Mouse (Mus musculus) intestine, embryonic 14.5 days (tissue): Measurements from ENCODE around the gene Def6. TPM values are rescaled to one million over a fixed set of nuclear protein-coding genes. Genes with fewer than 3 reads are reported as not detected.

Experiments used
- ATAC-seq: fragments of 200-750 bp; cut with Nextera tagmentation; replicated peaks from 2 replicates; pipeline ENCODE4 v1.8.0; 2017; ENCODE audit warnings: low read depth, moderate number of reproducible peaks, moderate TSS enrichment, moderate library complexity; ENCODE audit not compliant: low FRiP score, low TSS enrichment
- DNase-seq: peaks from one replicate; pipeline ENCODE4 v3.0.0-alpha.2; 2018; ENCODE audit warnings: low spot score
- H3K27ac ChIP-seq: fragments of 300-500 bp; sonication (generic); 2 replicates; pipeline ENCODE4 v1.5.1; 2014; ENCODE audit warnings: low read depth, mild to moderate bottlenecking, control low read depth
- H3K27me3 ChIP-seq: fragments of 300-500 bp; sonication (generic); replicated peaks from 2 replicates; pipeline ENCODE4 v1.6.1; 2014; ENCODE audit warnings: low read length, control low read depth; ENCODE audit not compliant: control insufficient read depth, insufficient read depth
- H3K36me3 ChIP-seq: fragments of 300-500 bp; sonication (generic); 2 replicates; pipeline ENCODE4 v1.6.1; 2014; ENCODE audit warnings: low read length, control low read depth; ENCODE audit not compliant: control insufficient read depth, insufficient read depth
- H3K4me1 ChIP-seq: fragments of 300-500 bp; sonication (generic); replicated peaks from 2 replicates; pipeline ENCODE4 v1.6.1; 2014; ENCODE audit warnings: low read length, control low read depth, mixed read lengths; ENCODE audit not compliant: control insufficient read depth, insufficient read depth
- H3K4me2 ChIP-seq: fragments of 300-500 bp; sonication (generic); 2 replicates; pipeline ENCODE4 v1.6.1; 2014; ENCODE audit warnings: low read length
- H3K4me3 ChIP-seq: fragments of 300-500 bp; sonication (generic); 2 replicates; pipeline ENCODE4 v1.5.1; 2014; ENCODE audit warnings: low read depth, low read length, control low read depth, mixed read lengths
- H3K9ac ChIP-seq: fragments of 300-500 bp; sonication (generic); 2 replicates; pipeline ENCODE4 v1.6.1; 2014; ENCODE audit warnings: mild to moderate bottlenecking, low read length
- H3K9me3 ChIP-seq: fragments of 300-500 bp; sonication (generic); 2 replicates; pipeline ENCODE4 v1.6.1; 2016; ENCODE audit warnings: low read length, control low read depth; ENCODE audit not compliant: control insufficient read depth
- WGBS: fragments of 180-500 bp; shearing (Covaris S2); extraction: QIAGEN DNeasy Blood & Tissue Kit; methylation state at CpG from one replicate; pipeline ENCODE4 v1.1.7; 2014; 5-methylcytosine and 5-hydroxymethylcytosine counted together
- polyA plus RNA-seq: library from polyadenylated mRNA; unstranded; fragments of >200 nt; fragmentation: Nextera tagmentation; extraction: Ambion mirVana; gene quantifications from 2 replicates; pipeline ENCODE4 v1.2.1, GENCODE M21; 2014

Gene Def6
- polyA plus RNA-seq, 1 experiment from 2014 or later = 1.9 TPM

- no peak overlapping the region for H3K4me2 ChIP-seq
- 66% methylated on average over 7 of the region's 7 CpGs for WGBS
- H3K9ac ChIP-seq = no peak overlapping the region
- DNase-seq (no peak), ATAC-seq (no peak)
- H3K27ac ChIP-seq = no peak overlapping the region
- H3K4me1 ChIP-seq = peaks cover 35% of the 10 kb centered on the region
- H3K36me3 ChIP-seq = no peaks in the 10 kb centered on the region
- H3K9me3 ChIP-seq = no peaks in the 10 kb centered on the region
- no peaks in the 10 kb centered on the region for H3K27me3 ChIP-seq
- H3K4me3 ChIP-seq = no peak overlapping the region
These were observed 45.6 kb downstream of the Def6 start for GRCm38 (mm10) chr17:28253216-28253615.

- no peaks in the 10 kb centered on the region for H3K27me3 ChIP-seq
- DNase-seq (no peak), ATAC-seq (no peak)
- no peak overlapping the region for H3K9ac ChIP-seq
- no peak overlapping the region for H3K4me3 ChIP-seq
- no peaks in the 10 kb centered on the region for H3K9me3 ChIP-seq
- H3K27ac ChIP-seq = no peak overlapping the region
- H3K36me3 ChIP-seq = no peaks in the 10 kb centered on the region
- peaks cover 31% of the 10 kb centered on the region for H3K4me1 ChIP-seq
- H3K4me2 ChIP-seq = no peak overlapping the region
- 54% methylated on average over 4 of the region's 4 CpGs for WGBS
These were observed 47.2 kb downstream of the Def6 start for GRCm38 (mm10) chr17:28254804-28255203.

DNA sequence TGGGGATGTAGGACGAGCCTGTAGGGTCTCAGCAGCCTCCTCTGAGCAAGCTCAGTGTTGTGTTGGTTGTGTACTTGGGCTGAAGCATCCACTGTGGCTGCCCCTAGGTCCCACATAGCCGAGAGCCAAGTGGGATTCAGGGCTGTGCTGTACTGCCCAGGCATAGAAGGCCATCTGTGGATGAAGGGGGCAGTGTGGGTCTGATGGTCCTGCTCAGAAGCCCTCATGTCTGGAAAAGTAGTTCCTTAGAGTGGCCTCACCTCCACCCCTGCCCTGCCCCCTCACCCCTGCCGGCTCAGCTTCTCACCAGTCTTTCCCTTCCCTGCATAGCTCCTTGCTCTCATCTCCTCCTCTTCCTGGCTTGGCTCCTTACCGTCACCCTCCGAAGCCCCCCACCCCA lies 48.1 kb downstream of the Def6 start:
- ATAC-seq (no peak), DNase-seq (no peak)
- Histone ChIP-seq H3K27me3 (no peaks in the 10 kb centered on the region), H3K9me3 (no peaks in the 10 kb centered on the region), H3K36me3 (no peaks in the 10 kb centered on the region), H3K4me3 (no peak overlapping the region), H3K27ac (no peak overlapping the region), H3K4me1 (peaks cover 31% of the 10 kb centered on the region), H3K9ac (no peak overlapping the region), H3K4me2 (no peak overlapping the region)
- 41% methylated on average over 5 of the region's 5 CpGs for WGBS

DNA sequence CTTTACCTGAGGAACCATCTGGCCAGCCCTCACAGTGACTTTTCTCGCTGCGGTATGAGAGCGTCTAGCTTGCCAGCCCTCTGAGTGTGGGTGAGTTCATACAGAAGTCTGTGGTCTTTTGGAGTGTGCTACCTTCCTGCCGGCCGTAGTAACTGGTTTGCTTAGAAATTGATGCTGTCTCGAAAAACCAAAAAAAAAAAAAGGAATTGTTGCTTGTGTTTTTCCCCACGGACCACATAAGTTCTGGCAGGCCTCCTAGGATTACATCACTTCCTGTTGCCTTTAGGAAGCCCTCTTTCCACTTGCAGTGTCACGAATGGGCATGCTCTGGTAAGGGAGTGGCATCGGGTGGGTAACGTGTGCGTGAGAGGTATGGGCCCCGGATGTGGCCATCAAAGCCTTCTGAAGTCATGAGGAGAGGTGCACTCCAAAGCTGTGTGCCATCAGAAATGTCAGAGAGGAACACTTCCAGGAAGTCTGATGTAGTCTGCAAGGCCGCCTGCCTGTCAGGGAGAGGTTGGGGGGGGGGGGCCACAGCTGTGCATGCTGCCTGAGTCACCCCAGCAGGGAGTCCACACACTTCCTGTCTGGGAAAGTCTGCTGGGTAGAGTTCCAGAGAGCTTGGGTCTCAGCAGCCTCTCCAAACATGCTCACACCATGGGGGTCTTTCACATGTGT lies 49.2 kb downstream of the Def6 start:
- Histone ChIP-seq H3K27me3 (no peaks in the 10 kb centered on the region), H3K4me1 (peaks cover 31% of the 10 kb centered on the region), H3K36me3 (no peaks in the 10 kb centered on the region), H3K9ac (no peak overlapping the region), H3K4me3 (no peak overlapping the region), H3K27ac (peak overlapping the region; percentile 43), H3K9me3 (no peaks in the 10 kb centered on the region), H3K4me2 (0 out of 2 replicates have a peak overlapping the region, but pooled peaks have one; percentile 6)
- DNase-seq = peak; percentile 70
- WGBS = 52% methylated on average over 13 of the region's 13 CpGs
- peak; percentile 45; the same call in 1 of the 2 replicates for ATAC-seq

DNA sequence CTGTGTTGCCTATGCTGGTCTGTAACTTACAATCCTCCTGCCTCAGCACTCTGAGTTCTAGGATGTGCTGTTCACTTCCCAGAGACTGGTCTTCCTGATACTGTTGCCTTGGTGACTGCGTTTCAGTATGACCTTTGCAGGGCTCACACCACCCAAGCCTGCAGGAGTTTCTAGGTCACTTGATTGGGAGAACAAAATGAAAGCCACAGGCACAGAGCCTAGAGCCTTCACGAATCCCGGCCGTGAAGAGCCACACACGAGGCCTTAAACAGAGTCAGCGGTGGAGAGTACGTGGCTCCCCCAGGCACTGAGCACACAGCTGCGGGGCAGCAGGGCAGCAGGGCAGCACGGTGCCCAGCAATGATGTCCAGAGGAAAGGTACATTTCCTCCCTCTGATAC lies 50.7 kb downstream of the Def6 start:
- no peak overlapping the region for H3K4me3 ChIP-seq
- H3K27ac ChIP-seq = no peak overlapping the region
- no peaks in the 10 kb centered on the region for H3K9me3 ChIP-seq
- no peak overlapping the region for H3K4me2 ChIP-seq
- DNase-seq (no peak), ATAC-seq (no peak)
- H3K9ac ChIP-seq = no peak overlapping the region
- peaks cover 31% of the 10 kb centered on the region for H3K4me1 ChIP-seq
- H3K27me3 ChIP-seq = no peaks in the 10 kb centered on the region
- 89% methylated on average over 9 of the region's 9 CpGs for WGBS
- H3K36me3 ChIP-seq = no peaks in the 10 kb centered on the region

- no peak overlapping the region for H3K4me3 ChIP-seq
- no peaks in the 10 kb centered on the region for H3K27me3 ChIP-seq
- no peak overlapping the region for H3K27ac ChIP-seq
- ATAC-seq (no peak), DNase-seq (no peak)
- H3K36me3 ChIP-seq = no peaks in the 10 kb centered on the region
- H3K4me1 ChIP-seq = peaks cover 42% of the 10 kb centered on the region
- WGBS = 79% methylated on average over 16 of the region's 16 CpGs
- H3K4me2 ChIP-seq = no peak overlapping the region
- H3K9ac ChIP-seq = no peak overlapping the region
- H3K9me3 ChIP-seq = no peaks in the 10 kb centered on the region
These were observed 52.4 kb downstream of the Def6 start for GRCm38 (mm10) chr17:28259890-28260542.

GRCm38 (mm10) chr17:28260543-28260909 lies 52.9 kb downstream of the Def6 start:
- DNase-seq (no peak), ATAC-seq (no peak)
- Histone ChIP-seq H3K9me3 (no peaks in the 10 kb centered on the region), H3K4me3 (no peak overlapping the region), H3K27me3 (no peaks in the 10 kb centered on the region), H3K9ac (no peak overlapping the region), H3K36me3 (no peaks in the 10 kb centered on the region), H3K27ac (no peak overlapping the region), H3K4me2 (no peak overlapping the region), H3K4me1 (peaks cover 44% of the 10 kb centered on the region)
- WGBS = 87% methylated on average over 9 of the region's 9 CpGs

DNA sequence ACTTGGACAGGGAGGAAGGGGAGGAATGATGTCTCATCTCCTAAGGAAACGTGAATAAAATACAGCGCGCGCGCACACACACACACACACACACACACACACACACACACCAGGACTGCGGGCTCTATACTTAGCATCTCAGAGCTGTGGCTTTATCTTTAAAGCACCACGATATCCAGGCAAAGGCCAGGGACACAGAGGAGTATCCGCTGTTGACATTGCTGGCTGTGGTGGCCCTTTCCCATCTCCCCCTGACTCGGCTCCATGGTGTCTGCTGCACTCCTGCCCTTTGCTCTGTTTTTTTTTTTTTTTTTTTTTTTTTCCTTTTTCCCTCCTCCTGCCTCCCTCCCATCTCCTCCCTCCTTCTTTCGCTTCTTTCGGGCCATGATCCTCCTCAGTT lies 54.2 kb downstream of the Def6 start:
- 66% methylated on average over 11 of the region's 11 CpGs for WGBS
- DNase-seq (no peak), ATAC-seq (no peak)
- H3K27ac ChIP-seq = no peak overlapping the region
- H3K4me2 ChIP-seq = no peak overlapping the region
- H3K9me3 ChIP-seq = no peaks in the 10 kb centered on the region
- no peaks in the 10 kb centered on the region for H3K36me3 ChIP-seq
- peaks cover 32% of the 10 kb centered on the region for H3K4me1 ChIP-seq
- H3K9ac ChIP-seq = no peak overlapping the region
- no peak overlapping the region for H3K4me3 ChIP-seq
- H3K27me3 ChIP-seq = no peaks in the 10 kb centered on the region
